Comparison of ENCODE assay signal across 11 mouse cellular contexts in the genomic region with DNA sequence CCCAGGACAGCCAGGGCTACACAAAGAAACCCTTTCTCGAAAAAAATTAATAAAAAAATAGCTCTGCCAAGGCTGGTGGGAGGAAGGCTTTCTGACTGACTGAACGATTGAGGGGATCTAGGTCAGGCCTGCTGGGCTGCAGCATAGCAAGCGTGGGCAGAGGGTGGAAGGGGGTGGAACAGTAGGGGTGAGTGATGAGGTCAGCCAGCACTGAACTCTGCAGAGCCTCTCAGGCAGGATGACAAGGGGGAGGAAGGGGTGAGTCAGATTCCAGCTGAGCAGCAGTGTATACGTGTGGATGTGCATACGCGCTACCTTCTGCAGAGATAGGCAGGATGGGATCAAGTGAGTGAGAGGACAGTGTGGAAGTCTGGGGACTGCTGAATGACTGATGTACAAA. TPM values are rescaled to one million over a fixed set of nuclear protein-coding genes. Genes with fewer than 3 reads are reported as not detected.
DNase-seq lines count a peak whose midpoint lies in the region; ATAC-seq lines count a peak whose summit lies in the region.
"Had no signal": no experiment of that assay in that cellular context is flagged by ENCODE, and none has a peak within 500 bp of the region (broad histone marks: within the 10 kb centered on the region; RNA-seq: fewer than 3 reads in every experiment).

No protein-coding gene starts in this region.

- H3K9me3 ChIP-seq in heart, embryonic 15.5 days (replicated peaks): no peaks in the 10 kb centered on the region
- peaks cover 12% of the 10 kb centered on the region for H3K9me3 ChIP-seq in megakaryocyte, embryonic 14.5 days
- no peaks in the 10 kb centered on the region for H3K9me3 ChIP-seq in midbrain, embryonic 16.5 days (replicated peaks; ENCODE audit: control insufficient read depth, low read length, poor library complexity, severe bottlenecking)
- H3K9me3 ChIP-seq: embryonic facial prominence, embryonic 13.5 days had no signal

- WGBS in heart, embryonic 15.5 days: 36% methylated on average over 6 of the region's 6 CpGs
- WGBS in midbrain, embryonic 16.5 days: 73% methylated on average over 6 of the region's 6 CpGs

- H3K4me3 ChIP-seq in heart, embryonic 15.5 days: no peak overlapping the region
- peak overlapping the region; percentile 82 for H3K4me3 ChIP-seq in megakaryocyte, embryonic 14.5 days (replicated peaks)
- H3K4me3 ChIP-seq in midbrain, embryonic 16.5 days (ENCODE audit: low read depth, low read length): no peak overlapping the region
- H3K4me3 ChIP-seq: embryonic facial prominence, embryonic 13.5 days had no signal

- intact Hi-C loops in heart, postnatal 14 days (cut with DNase I): loop anchor here (10.0 kb wide), 1 partner anchor 205 kb away; no protein-coding TSS in a partner anchor

- peak overlapping the region; percentile 60 for H3K27ac ChIP-seq in heart, embryonic 15.5 days
- no peak overlapping the region for H3K27ac ChIP-seq in midbrain, embryonic 16.5 days (ENCODE audit: low read length)
- H3K27ac ChIP-seq: embryonic facial prominence, embryonic 13.5 days had no signal

- peaks cover 24% of the 10 kb centered on the region for H3K4me1 ChIP-seq in heart, embryonic 15.5 days (replicated peaks)
- H3K4me1 ChIP-seq in megakaryocyte, embryonic 14.5 days: peaks cover 58% of the 10 kb centered on the region
- peaks cover 16% of the 10 kb centered on the region for H3K4me1 ChIP-seq in midbrain, embryonic 16.5 days (ENCODE audit: control insufficient read depth, insufficient read depth, low read length)

- H3K27me3 ChIP-seq in heart, embryonic 15.5 days: no peaks in the 10 kb centered on the region
- H3K27me3 ChIP-seq in megakaryocyte, embryonic 14.5 days (replicated peaks): no peaks in the 10 kb centered on the region
- H3K27me3 ChIP-seq in midbrain, embryonic 16.5 days (ENCODE audit: control insufficient read depth, insufficient read depth, low read depth, low read length): no peaks in the 10 kb centered on the region
- H3K27me3 ChIP-seq: embryonic facial prominence, embryonic 13.5 days had no signal

- no peak overlapping the region for H3K9ac ChIP-seq in heart, embryonic 15.5 days
- H3K9ac ChIP-seq in midbrain, embryonic 16.5 days (ENCODE audit: low read depth, low read length): no peak overlapping the region
- H3K9ac ChIP-seq: embryonic facial prominence, embryonic 13.5 days had no signal

- H3K4me2 ChIP-seq in heart, embryonic 15.5 days: no peak overlapping the region
- H3K4me2 ChIP-seq in midbrain, embryonic 16.5 days (ENCODE audit: low read length): no peak overlapping the region
- H3K4me2 ChIP-seq: embryonic facial prominence, embryonic 13.5 days had no signal

- ATAC-seq in heart, embryonic 15.5 days (replicated peaks; ENCODE audit: insufficient number of reproducible peaks, insufficient read depth, low FRiP score, low read depth): no peak
- ATAC-seq in megakaryocyte, adult 5-6 weeks (ENCODE audit: poor library complexity, severe bottlenecking): no peak
- ATAC-seq in midbrain, embryonic 16.5 days: no peak

- DNase-seq in heart, postnatal 14 days: no peak
- DNase-seq in cerebellum, adult 8-10 months: peak; percentile 63
- DNase-seq in retina, embryonic 14.5 days (ENCODE audit: low spot score): peak; percentile 80
- no peak for DNase-seq in spleen, postnatal 14 days (ENCODE audit: low spot score in 2 of 2)
- DNase-seq: adrenal gland, adult 8-10 months; thymus, postnatal 4 days had no signal

- H3K36me3 ChIP-seq in heart, embryonic 15.5 days: peaks cover 29% of the 10 kb centered on the region
- peaks cover 59% of the 10 kb centered on the region for H3K36me3 ChIP-seq in megakaryocyte, embryonic 14.5 days (replicated peaks; ENCODE audit: low read length)
- H3K36me3 ChIP-seq in midbrain, embryonic 16.5 days (ENCODE audit: control insufficient read depth, insufficient read depth, low read length): peaks cover 12% of the 10 kb centered on the region

RNA-seq across cellular contexts. Expression of gene Hmgcl, which starts 3.7 kb away (rescaled TPM):
- 80.2 and 82.4 TPM in 2 replicates for polyA plus RNA-seq in heart, embryonic 15.5 days (2015; fragmentation: Nextera tagmentation; extraction: Ambion mirVana)
- 10 to 100 TPM; 69.8 to 70.4 TPM for total RNA-seq in heart, postnatal 14 days (2021)
- polyA plus RNA-seq in megakaryocyte, embryonic 14.5 days (2012; ENCODE audit: insufficient read depth, low replicate concordance): 27.0 and 31.8 TPM in 2 replicates
- 60.7 and 76.8 TPM in 2 replicates for total RNA-seq in megakaryocyte, adult 5-6 weeks (2015)
- total RNA-seq in megakaryocyte, adult 5-6 weeks (2017): 54.9 and 60.4 TPM in 2 replicates
- polyA plus RNA-seq in midbrain, embryonic 16.5 days (2015; fragmentation: Nextera tagmentation; extraction: Ambion mirVana): 59.3 and 68.6 TPM in 2 replicates

RNA-seq across cellular contexts. Expression of gene Gale, which starts 13.6 kb away (rescaled TPM):
- polyA plus RNA-seq in heart, embryonic 15.5 days (2015; fragmentation: Nextera tagmentation; extraction: Ambion mirVana): 17.6 and 24.8 TPM in 2 replicates
- 1 to 10 TPM; 2.1 to 3.1 TPM for total RNA-seq in heart, postnatal 14 days (2021)
- polyA plus RNA-seq in megakaryocyte, embryonic 14.5 days (2012; ENCODE audit: insufficient read depth, low replicate concordance): 71.2 and 91.8 TPM in 2 replicates
- 6.4 and 7.6 TPM in 2 replicates for total RNA-seq in megakaryocyte, adult 5-6 weeks (2015)
- 10.0 and 11.6 TPM in 2 replicates for total RNA-seq in megakaryocyte, adult 5-6 weeks (2017)
- polyA plus RNA-seq in midbrain, embryonic 16.5 days (2015; fragmentation: Nextera tagmentation; extraction: Ambion mirVana): 41.2 and 47.7 TPM in 2 replicates

RNA-seq across cellular contexts. Expression of gene Lypla2, which starts 22.5 kb away (rescaled TPM):
- 59.6 and 79.0 TPM in 2 replicates for polyA plus RNA-seq in heart, embryonic 15.5 days (2015; fragmentation: Nextera tagmentation; extraction: Ambion mirVana)
- 10 to 100 TPM; 37.5 to 37.8 TPM for total RNA-seq in heart, postnatal 14 days (2021)
- polyA plus RNA-seq in megakaryocyte, embryonic 14.5 days (2012; ENCODE audit: insufficient read depth, low replicate concordance): 295 and 453 TPM in 2 replicates
- 49.7 and 51.4 TPM in 2 replicates for total RNA-seq in megakaryocyte, adult 5-6 weeks (2015)
- 21.4 and 25.3 TPM in 2 replicates for total RNA-seq in megakaryocyte, adult 5-6 weeks (2017)
- polyA plus RNA-seq in midbrain, embryonic 16.5 days (2015; fragmentation: Nextera tagmentation; extraction: Ambion mirVana): 209 and 230 TPM in 2 replicates

RNA-seq across cellular contexts. Expression of gene Fuca1, which starts 29.4 kb away (rescaled TPM):
- 38.1 and 61.6 TPM in 2 replicates for polyA plus RNA-seq in heart, embryonic 15.5 days (2015; fragmentation: Nextera tagmentation; extraction: Ambion mirVana)
- total RNA-seq in heart, postnatal 14 days (2021): 10 to 100 TPM; 33.5 to 40.7 TPM
- 19.9 and 22.2 TPM in 2 replicates for polyA plus RNA-seq in megakaryocyte, embryonic 14.5 days (2012; ENCODE audit: insufficient read depth, low replicate concordance)
- 72.1 and 86.7 TPM in 2 replicates for total RNA-seq in megakaryocyte, adult 5-6 weeks (2015)
- total RNA-seq in megakaryocyte, adult 5-6 weeks (2017): 143 and 189 TPM in 2 replicates
- 66.0 and 70.1 TPM in 2 replicates for polyA plus RNA-seq in midbrain, embryonic 16.5 days (2015; fragmentation: Nextera tagmentation; extraction: Ambion mirVana)

RNA-seq across cellular contexts. Expression of gene Pithd1, which starts 37.2 kb away (rescaled TPM):
- 34.0 and 57.7 TPM in 2 replicates for polyA plus RNA-seq in heart, embryonic 15.5 days (2015; fragmentation: Nextera tagmentation; extraction: Ambion mirVana)
- 10 to 100 TPM; 17.0 to 19.4 TPM for total RNA-seq in heart, postnatal 14 days (2021)
- polyA plus RNA-seq in megakaryocyte, embryonic 14.5 days (2012; ENCODE audit: insufficient read depth, low replicate concordance): 41.3 and 62.6 TPM in 2 replicates
- total RNA-seq in megakaryocyte, adult 5-6 weeks (2015): 14.9 and 18.5 TPM in 2 replicates
- total RNA-seq in megakaryocyte, adult 5-6 weeks (2017): 20.6 and 26.2 TPM in 2 replicates
- 68.3 and 72.0 TPM in 2 replicates for polyA plus RNA-seq in midbrain, embryonic 16.5 days (2015; fragmentation: Nextera tagmentation; extraction: Ambion mirVana)

Comparison
In these comparisons a context has a peak if more than half of its experiments do, and no peak if none do; other contexts are left out.
1. DNase-seq: peak in cerebellum, adult 8-10 months (single experiment) and retina, embryonic 14.5 days (single experiment); none in heart, postnatal 14 days (0 of 2) and spleen, postnatal 14 days (0 of 2).